Mouse (Mus musculus): ENCODE results near the gene Tgfb1i1. TPM values are rescaled to one million over a fixed set of nuclear protein-coding genes. Genes with fewer than 3 reads are reported as not detected.

The Tgfb1i1 gene
- polyA plus RNA-seq, 1 experiment, result 17.6 TPM

- no peak overlapping the region for H3K4me3 ChIP-seq (ENCODE audit: insufficient read depth, low read length)
- no peaks in the 10 kb centered on the region for H3K4me1 ChIP-seq (ENCODE audit: control insufficient read depth, insufficient read depth, low read length)
- TF ChIP-seq POLR2A (IDR thresholded peaks at IDR 0.05; ENCODE audit: extremely low read depth, insufficient read depth, low read length) (no peak), CTCF (IDR thresholded peaks at IDR 0.05; ENCODE audit: extremely low read depth, insufficient read depth, low read length) (no peak)
- H3K27ac ChIP-seq (ENCODE audit: insufficient read depth, low read length), result no peak overlapping the region
Measured at GRCm38 (mm10) chr7:128279750-128280149, 33.1 kb downstream of the Tgfb1i1 start.

- H3K27ac ChIP-seq (ENCODE audit: insufficient read depth, low read length), result no peak overlapping the region
- TF ChIP-seq POLR2A (IDR thresholded peaks at IDR 0.05; ENCODE audit: extremely low read depth, insufficient read depth, low read length) (no peak), CTCF (IDR thresholded peaks at IDR 0.05; ENCODE audit: extremely low read depth, insufficient read depth, low read length) (no peak)
- no peaks in the 10 kb centered on the region for H3K4me1 ChIP-seq (ENCODE audit: control insufficient read depth, insufficient read depth, low read length)
- no peak overlapping the region for H3K4me3 ChIP-seq (ENCODE audit: insufficient read depth, low read length)
Measured at GRCm38 (mm10) chr7:128281765-128282164, 35.2 kb downstream of the Tgfb1i1 start.

- TF ChIP-seq POLR2A (IDR thresholded peaks at IDR 0.05; ENCODE audit: extremely low read depth, insufficient read depth, low read length), result no peak
- TF ChIP-seq CTCF (IDR thresholded peaks at IDR 0.05; ENCODE audit: extremely low read depth, insufficient read depth, low read length), result no peak
- Histone ChIP-seq H3K4me1 (ENCODE audit: control insufficient read depth, insufficient read depth, low read length) (no peaks in the 10 kb centered on the region), H3K4me3 (ENCODE audit: insufficient read depth, low read length) (no peak overlapping the region), H3K27ac (ENCODE audit: insufficient read depth, low read length) (no peak overlapping the region)
Measured at GRCm38 (mm10) chr7:128282532-128283244, 36.1 kb downstream of the Tgfb1i1 start.

GRCm38 (mm10) chr7:128284047-128284446 lies 37.4 kb downstream of the Tgfb1i1 start:
- Histone ChIP-seq H3K27ac (ENCODE audit: insufficient read depth, low read length) (no peak overlapping the region), H3K4me1 (ENCODE audit: control insufficient read depth, insufficient read depth, low read length) (no peaks in the 10 kb centered on the region), H3K4me3 (ENCODE audit: insufficient read depth, low read length) (no peak overlapping the region)
- no peak for TF ChIP-seq POLR2A (IDR thresholded peaks at IDR 0.05; ENCODE audit: extremely low read depth, insufficient read depth, low read length)
- TF ChIP-seq CTCF (IDR thresholded peaks at IDR 0.05; ENCODE audit: extremely low read depth, insufficient read depth, low read length), result no peak

GRCm38 (mm10) chr7:128285060-128285459 lies 38.4 kb downstream of the Tgfb1i1 start:
- no peak overlapping the region for H3K4me3 ChIP-seq (ENCODE audit: insufficient read depth, low read length)
- no peak overlapping the region for H3K27ac ChIP-seq (ENCODE audit: insufficient read depth, low read length)
- no peaks in the 10 kb centered on the region for H3K4me1 ChIP-seq (ENCODE audit: control insufficient read depth, insufficient read depth, low read length)
- TF ChIP-seq POLR2A (IDR thresholded peaks at IDR 0.05; ENCODE audit: extremely low read depth, insufficient read depth, low read length) (no peak), CTCF (IDR thresholded peaks at IDR 0.05; ENCODE audit: extremely low read depth, insufficient read depth, low read length) (no peak)

GRCm38 (mm10) chr7:128288923-128289544 lies 42.4 kb downstream of the Tgfb1i1 start:
- TF ChIP-seq CTCF (IDR thresholded peaks at IDR 0.05; ENCODE audit: extremely low read depth, insufficient read depth, low read length), result 0 out of 2 replicates have a peak, but pooled peaks have one; percentile 0
- no peak for TF ChIP-seq POLR2A (IDR thresholded peaks at IDR 0.05; ENCODE audit: extremely low read depth, insufficient read depth, low read length)
- Histone ChIP-seq H3K4me3 (ENCODE audit: insufficient read depth, low read length) (no peak overlapping the region), H3K27ac (ENCODE audit: insufficient read depth, low read length) (no peak overlapping the region), H3K4me1 (ENCODE audit: control insufficient read depth, insufficient read depth, low read length) (no peaks in the 10 kb centered on the region)

GRCm38 (mm10) chr7:128294785-128295184 lies 48.2 kb downstream of the Tgfb1i1 start:
- Histone ChIP-seq H3K4me3 (ENCODE audit: insufficient read depth, low read length) (no peak overlapping the region), H3K4me1 (ENCODE audit: control insufficient read depth, insufficient read depth, low read length) (peaks cover 4% of the 10 kb centered on the region), H3K27ac (ENCODE audit: insufficient read depth, low read length) (no peak overlapping the region)
- TF ChIP-seq CTCF (IDR thresholded peaks at IDR 0.05; ENCODE audit: extremely low read depth, insufficient read depth, low read length) (no peak), POLR2A (IDR thresholded peaks at IDR 0.05; ENCODE audit: extremely low read depth, insufficient read depth, low read length) (no peak)

- TF ChIP-seq CTCF (IDR thresholded peaks at IDR 0.05; ENCODE audit: extremely low read depth, insufficient read depth, low read length), result no peak
- no peak for TF ChIP-seq POLR2A (IDR thresholded peaks at IDR 0.05; ENCODE audit: extremely low read depth, insufficient read depth, low read length)
- H3K4me1 ChIP-seq (ENCODE audit: control insufficient read depth, insufficient read depth, low read length), result peaks cover 4% of the 10 kb centered on the region
- no peak overlapping the region for H3K27ac ChIP-seq (ENCODE audit: insufficient read depth, low read length)
- H3K4me3 ChIP-seq (ENCODE audit: insufficient read depth, low read length), result no peak overlapping the region
Measured at GRCm38 (mm10) chr7:128296514-128296913, 49.9 kb downstream of the Tgfb1i1 start.

- Histone ChIP-seq H3K4me1 (ENCODE audit: control insufficient read depth, insufficient read depth, low read length) (peaks cover 4% of the 10 kb centered on the region), H3K27ac (ENCODE audit: insufficient read depth, low read length) (no peak overlapping the region), H3K4me3 (ENCODE audit: insufficient read depth, low read length) (peak overlapping the region; percentile 41)
- TF ChIP-seq POLR2A (IDR thresholded peaks at IDR 0.05; ENCODE audit: extremely low read depth, insufficient read depth, low read length), result no peak
- no peak for TF ChIP-seq CTCF (IDR thresholded peaks at IDR 0.05; ENCODE audit: extremely low read depth, insufficient read depth, low read length)
Measured at GRCm38 (mm10) chr7:128297291-128297616, 50.6 kb downstream of the Tgfb1i1 start.

Measured in cortical plate, adult 2 months (tissue).